Mouse (Mus musculus): ENCODE data around the gene Plcd3.

DNA sequence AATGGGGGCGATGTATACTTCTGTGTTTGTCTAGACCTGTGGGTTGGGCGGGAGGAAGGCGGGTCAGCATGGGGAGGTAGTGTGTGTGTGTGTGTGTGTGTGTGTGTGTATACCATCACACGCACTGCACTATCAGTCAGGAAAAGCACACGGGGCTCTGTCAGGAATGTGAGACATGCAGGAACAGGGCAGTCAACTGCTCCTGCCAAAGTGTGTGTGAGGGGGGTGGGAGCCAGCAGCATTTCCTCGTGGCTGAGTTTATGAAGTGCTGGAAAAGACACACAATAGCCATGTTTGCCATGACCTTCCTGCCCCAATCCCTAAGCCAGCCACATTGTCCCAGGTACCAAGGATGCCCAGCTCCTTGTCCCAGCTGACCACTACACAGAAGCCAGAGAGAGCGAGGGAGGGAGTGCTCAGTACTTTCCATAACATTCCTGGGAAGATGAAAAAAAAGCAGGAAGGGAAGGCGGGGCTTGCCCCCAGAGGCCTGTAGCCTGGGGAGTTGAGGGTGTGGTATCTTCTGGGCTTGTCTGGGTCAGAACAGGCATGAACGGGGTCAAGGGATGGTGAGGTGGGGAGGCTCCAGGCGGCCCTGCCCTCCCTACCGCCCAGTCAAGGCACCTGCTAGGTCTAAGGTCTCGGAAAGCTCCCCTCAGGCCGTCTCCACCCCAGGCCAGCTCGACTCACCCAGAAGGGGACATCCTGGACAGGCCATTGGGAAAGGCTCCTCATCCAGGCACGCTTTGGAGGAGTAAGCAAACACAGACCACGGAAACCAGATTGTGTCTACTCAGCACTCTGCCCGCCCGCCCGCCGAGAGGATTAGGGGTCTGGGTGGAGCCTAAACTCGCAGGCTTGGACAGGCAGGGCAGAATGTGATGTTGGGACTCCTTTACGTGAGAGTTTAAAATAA lies 4.2 kb downstream of the Plcd3 start:
- no peak for TF ChIP-seq CTCF (IDR thresholded peaks at IDR 0.05; ENCODE audit: borderline replicate concordance, insufficient read depth, low read depth, low read length)
- TF ChIP-seq POLR2A (IDR thresholded peaks at IDR 0.05; ENCODE audit: borderline replicate concordance, insufficient read depth, low read length), result no peak
